Comparison of ENCODE assay signal across 34 mouse cellular contexts in the genomic region with DNA sequence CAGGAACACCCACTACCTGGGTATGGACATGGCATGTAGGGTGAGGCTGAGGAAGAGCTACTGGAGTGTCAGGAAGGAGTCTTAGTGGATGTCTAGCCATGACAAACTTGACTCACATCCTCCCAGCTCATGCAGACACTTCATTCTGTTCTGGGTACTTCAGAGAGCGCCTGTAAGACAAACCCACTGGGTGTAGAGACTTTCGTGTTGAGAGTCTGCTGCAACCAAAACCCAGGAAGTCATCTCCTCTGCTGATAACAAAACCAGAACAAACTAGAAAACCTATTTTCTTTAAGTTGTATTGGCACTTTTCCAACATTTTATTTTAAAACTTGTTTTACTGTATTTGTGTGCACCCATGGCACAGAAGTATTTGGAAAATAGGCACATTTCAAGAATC. TPM values are rescaled to one million over a fixed set of nuclear protein-coding genes. Genes with fewer than 3 reads are reported as not detected.
DNase-seq lines count a peak whose midpoint lies in the region; ATAC-seq lines count a peak whose summit lies in the region.
"Had no signal": no experiment of that assay in that cellular context is flagged by ENCODE, and none has a peak within 500 bp of the region (broad histone marks: within the 10 kb centered on the region; RNA-seq: fewer than 3 reads in every experiment).

No protein-coding gene starts in this region.

- peak overlapping the region; percentile 84 for H3K4me3 ChIP-seq in megakaryocyte, embryonic 14.5 days (replicated peaks)
- H3K4me3 ChIP-seq in liver, embryonic 13.5 days (replicated peaks): no peak overlapping the region
- H3K4me3 ChIP-seq in embryonic facial prominence, embryonic 10.5 days: no peak overlapping the region
- H3K4me3 ChIP-seq: embryonic facial prominence, embryonic 13.5 days; forebrain, embryonic 10.5 days; heart, embryonic 13.5 days; hindbrain, embryonic 15.5 days; intestine, embryonic 15.5 days; layer of hippocampus, adult 2 months; left cerebral cortex, adult 2 months; limb, embryonic 13.5 days; liver, embryonic 15.5 days; lung, embryonic 15.5 days; neural tube, embryonic 15.5 days had no signal

- peaks cover 94% of the 10 kb centered on the region for H3K36me3 ChIP-seq in megakaryocyte, embryonic 14.5 days (replicated peaks; ENCODE audit: low read length)
- H3K36me3 ChIP-seq in liver, embryonic 13.5 days: peaks cover 99% of the 10 kb centered on the region
- peaks cover 100% of the 10 kb centered on the region for H3K36me3 ChIP-seq in embryonic facial prominence, embryonic 10.5 days (replicated peaks)

- no peak overlapping the region for H3K4me2 ChIP-seq in liver, embryonic 13.5 days
- H3K4me2 ChIP-seq: embryonic facial prominence, embryonic 13.5 days; heart, embryonic 13.5 days; hindbrain, embryonic 15.5 days; intestine, embryonic 15.5 days; limb, embryonic 13.5 days; liver, embryonic 15.5 days; lung, embryonic 15.5 days; neural tube, embryonic 15.5 days had no signal

- WGBS in liver, embryonic 13.5 days (ENCODE audit: insufficient replicate concordance): 51% methylated on average over 2 of the region's 2 CpGs
- WGBS in embryonic facial prominence, embryonic 10.5 days: 92% methylated on average over 2 of the region's 2 CpGs

- H3K27ac ChIP-seq in liver, embryonic 13.5 days: peak overlapping the region; percentile 70; the same call in 1 of the 2 replicates
- no peak overlapping the region for H3K27ac ChIP-seq in embryonic facial prominence, embryonic 10.5 days (replicated peaks)
- H3K27ac ChIP-seq: embryonic facial prominence, embryonic 13.5 days; forebrain, embryonic 10.5 days; heart, embryonic 13.5 days; hindbrain, embryonic 15.5 days; intestine, embryonic 15.5 days; left cerebral cortex, adult 2 months; limb, embryonic 13.5 days; liver, embryonic 15.5 days; lung, embryonic 15.5 days; neural tube, embryonic 15.5 days had no signal

- no peaks in the 10 kb centered on the region for H3K9me3 ChIP-seq in megakaryocyte, embryonic 14.5 days
- H3K9me3 ChIP-seq in liver, embryonic 13.5 days (replicated peaks): no peaks in the 10 kb centered on the region
- H3K9me3 ChIP-seq in embryonic facial prominence, embryonic 10.5 days: no peaks in the 10 kb centered on the region
- H3K9me3 ChIP-seq: embryonic facial prominence, embryonic 13.5 days; forebrain, embryonic 10.5 days; heart, embryonic 13.5 days; hindbrain, embryonic 15.5 days; intestine, embryonic 15.5 days; limb, embryonic 13.5 days; liver, embryonic 15.5 days; lung, embryonic 15.5 days; neural tube, embryonic 15.5 days had no signal

- no peak for ATAC-seq in megakaryocyte, adult 5-6 weeks (ENCODE audit: poor library complexity, severe bottlenecking)
- no peak for ATAC-seq in liver, embryonic 13.5 days (ENCODE audit: low read depth)
- ATAC-seq: forebrain, postnatal 0 days; intestine, embryonic 15.5 days had no signal

- peaks cover 91% of the 10 kb centered on the region for H3K4me1 ChIP-seq in megakaryocyte, embryonic 14.5 days
- peaks cover 33% of the 10 kb centered on the region for H3K4me1 ChIP-seq in liver, embryonic 13.5 days (replicated peaks)
- no peaks in the 10 kb centered on the region for H3K4me1 ChIP-seq in embryonic facial prominence, embryonic 10.5 days
- H3K4me1 ChIP-seq: embryonic facial prominence, embryonic 13.5 days; forebrain, embryonic 10.5 days; hindbrain, embryonic 15.5 days; intestine, embryonic 15.5 days; limb, embryonic 13.5 days; lung, embryonic 15.5 days; neural tube, embryonic 15.5 days had no signal

- DNase-seq in MEL-GATA-1-ER (ENCODE audit: extremely low read depth, low read depth): peak; percentile 68
- no peak for DNase-seq in liver, embryonic 13.5 days
- no peak for DNase-seq in embryonic facial prominence, embryonic 10.5 days (ENCODE audit: low spot score)
- DNase-seq in yolk sac, embryonic 10.5 days (ENCODE audit: low spot score): no peak
- no peak for DNase-seq in spleen, postnatal 14 days (ENCODE audit: low spot score in 2 of 2)
- DNase-seq: adrenal gland, adult 2 months; adrenal gland, postnatal 36 days; B cell, adult 2 months; cerebellum, adult 9-10 months; cerebellum, postnatal 36 days; embryo, embryonic 11 days; forebrain, postnatal 0 days; heart, postnatal 10 days; kidney, adult 2 months; kidney, postnatal 36 days; lung, postnatal 36 days; midbrain, embryonic 14.5 days; right cerebral cortex, postnatal 25 days; spleen, adult 18-20 months; thymus, adult 2 months; thymus, postnatal 36 days had no signal

- no peaks in the 10 kb centered on the region for H3K27me3 ChIP-seq in megakaryocyte, embryonic 14.5 days (replicated peaks)
- no peaks in the 10 kb centered on the region for H3K27me3 ChIP-seq in liver, embryonic 13.5 days
- H3K27me3 ChIP-seq in embryonic facial prominence, embryonic 10.5 days (replicated peaks; ENCODE audit: low read depth, poor library complexity, severe bottlenecking): no peaks in the 10 kb centered on the region
- H3K27me3 ChIP-seq: embryonic facial prominence, embryonic 13.5 days; heart, embryonic 13.5 days; hindbrain, embryonic 15.5 days; intestine, embryonic 15.5 days; limb, embryonic 13.5 days; liver, embryonic 15.5 days; lung, embryonic 15.5 days; neural tube, embryonic 15.5 days had no signal

- H3K9ac ChIP-seq in liver, embryonic 13.5 days: no peak overlapping the region
- H3K9ac ChIP-seq: embryonic facial prominence, embryonic 13.5 days; forebrain, postnatal 0 days; heart, embryonic 13.5 days; hindbrain, embryonic 15.5 days; intestine, embryonic 15.5 days; limb, embryonic 13.5 days; liver, embryonic 15.5 days; lung, embryonic 15.5 days; neural tube, embryonic 15.5 days had no signal

RNA-seq across cellular contexts. Expression of a gene that starts 19.2 kb away (rescaled TPM):
- polyA plus RNA-seq in megakaryocyte, embryonic 14.5 days (2012; ENCODE audit: insufficient read depth, low replicate concordance): 3.3 TPM in 1 of 2 replicates, not detected in the other
- total RNA-seq in megakaryocyte, adult 5-6 weeks (2015): 14.0 and 18.8 TPM in 2 replicates
- 8.9 and 9.5 TPM in 2 replicates for total RNA-seq in megakaryocyte, adult 5-6 weeks (2017)
- 8.9 and 9.2 TPM in 2 replicates for polyA plus RNA-seq in liver, embryonic 13.5 days (2015; fragmentation: Nextera tagmentation; extraction: Ambion mirVana)
- 24.4 and 25.4 TPM in 2 replicates for polyA plus RNA-seq in embryonic facial prominence, embryonic 10.5 days (2016; fragmentation: Nextera tagmentation; extraction: Ambion mirVana)

RNA-seq across cellular contexts. Expression of a gene that starts 19.4 kb away (rescaled TPM):
- polyA plus RNA-seq in megakaryocyte, embryonic 14.5 days (2012; ENCODE audit: insufficient read depth, low replicate concordance): 25.6 and 41.2 TPM in 2 replicates
- 86.6 and 92.7 TPM in 2 replicates for total RNA-seq in megakaryocyte, adult 5-6 weeks (2015)
- 46.0 and 59.2 TPM in 2 replicates for total RNA-seq in megakaryocyte, adult 5-6 weeks (2017)
- polyA plus RNA-seq in liver, embryonic 13.5 days (2015; fragmentation: Nextera tagmentation; extraction: Ambion mirVana): 144 and 179 TPM in 2 replicates
- 362 and 373 TPM in 2 replicates for polyA plus RNA-seq in embryonic facial prominence, embryonic 10.5 days (2016; fragmentation: Nextera tagmentation; extraction: Ambion mirVana)

RNA-seq across cellular contexts. Expression of a gene that starts 30.1 kb away (rescaled TPM):
- polyA plus RNA-seq in megakaryocyte, embryonic 14.5 days (2012; ENCODE audit: insufficient read depth, low replicate concordance): 14.2 and 43.5 TPM in 2 replicates
- 42.1 and 45.2 TPM in 2 replicates for total RNA-seq in megakaryocyte, adult 5-6 weeks (2015)
- 60.3 and 68.0 TPM in 2 replicates for total RNA-seq in megakaryocyte, adult 5-6 weeks (2017)
- polyA plus RNA-seq in liver, embryonic 13.5 days (2015; fragmentation: Nextera tagmentation; extraction: Ambion mirVana): 38.1 and 44.1 TPM in 2 replicates
- 64.7 and 73.3 TPM in 2 replicates for polyA plus RNA-seq in embryonic facial prominence, embryonic 10.5 days (2016; fragmentation: Nextera tagmentation; extraction: Ambion mirVana)

RNA-seq across cellular contexts. Expression of a gene that starts 46.8 kb away (rescaled TPM):
- polyA plus RNA-seq in megakaryocyte, embryonic 14.5 days (2012; ENCODE audit: insufficient read depth, low replicate concordance): 4.9 and 6.9 TPM in 2 replicates
- total RNA-seq in megakaryocyte, adult 5-6 weeks (2015): 0.91 and 1.9 TPM in 2 replicates
- 0.15 TPM in 1 of 2 replicates, not detected in the other for total RNA-seq in megakaryocyte, adult 5-6 weeks (2017)
- polyA plus RNA-seq in liver, embryonic 13.5 days (2015; fragmentation: Nextera tagmentation; extraction: Ambion mirVana): 3.0 TPM in 2 replicates
- 121 and 134 TPM in 2 replicates for polyA plus RNA-seq in embryonic facial prominence, embryonic 10.5 days (2016; fragmentation: Nextera tagmentation; extraction: Ambion mirVana)

RNA-seq across cellular contexts. Expression of a gene that starts 53.0 kb away (rescaled TPM):
- polyA plus RNA-seq in megakaryocyte, embryonic 14.5 days (2012; ENCODE audit: insufficient read depth, low replicate concordance): 62.0 and 69.9 TPM in 2 replicates
- total RNA-seq in megakaryocyte, adult 5-6 weeks (2015): 17.1 and 19.3 TPM in 2 replicates
- 6.0 and 8.6 TPM in 2 replicates for total RNA-seq in megakaryocyte, adult 5-6 weeks (2017)
- 19.7 and 20.3 TPM in 2 replicates for polyA plus RNA-seq in liver, embryonic 13.5 days (2015; fragmentation: Nextera tagmentation; extraction: Ambion mirVana)
- 62.3 and 64.6 TPM in 2 replicates for polyA plus RNA-seq in embryonic facial prominence, embryonic 10.5 days (2016; fragmentation: Nextera tagmentation; extraction: Ambion mirVana)
